Mouse (Mus musculus) forebrain, postnatal 0 days (tissue): ENCODE measurements around the gene Primpol. TPM values are rescaled to one million over a fixed set of nuclear protein-coding genes. Genes with fewer than 3 reads are reported as not detected.
A peak's percentile ranks its signal among the peaks of the same experiment; 100 is the strongest.

Experiments
- ATAC-seq: fragments of 200-750 bp; cut with Nextera tagmentation; 2 replicates; pipeline ENCODE4 v1.8.0; 2017; ENCODE audit warnings: mild to moderate bottlenecking, moderate library complexity
- DNase-seq: peaks from one replicate; pipeline ENCODE4 v3.0.0-alpha.2; 2015
- H3K27ac ChIP-seq: fragments of 300-500 bp; sonication (generic); 2 replicates; pipeline ENCODE4 v1.5.1; 2014; ENCODE audit warnings: low read depth, mild to moderate bottlenecking, antibody characterized with exemption, low read length, moderate library complexity, mixed read lengths
- H3K27me3 ChIP-seq: fragments of 300-500 bp; sonication (generic); 2 replicates; pipeline ENCODE4 v1.6.1; 2014; ENCODE audit warnings: mild to moderate bottlenecking, low read length, mixed read lengths; ENCODE audit not compliant: insufficient read depth
- H3K36me3 ChIP-seq: fragments of 300-500 bp; sonication (generic); 2 replicates; pipeline ENCODE4 v1.6.1; 2014; ENCODE audit warnings: mild to moderate bottlenecking, moderate library complexity; ENCODE audit not compliant: insufficient read depth
- H3K4me1 ChIP-seq: fragments of 300-500 bp; sonication (generic); 2 replicates; pipeline ENCODE4 v1.6.1; 2014; ENCODE audit warnings: antibody characterized with exemption; ENCODE audit not compliant: insufficient read depth
- H3K4me2 ChIP-seq: fragments of 300-500 bp; sonication (generic); 2 replicates; pipeline ENCODE4 v1.6.1; 2014; ENCODE audit warnings: low read depth, mild to moderate bottlenecking, moderate library complexity
- H3K4me3 ChIP-seq: fragments of 300-500 bp; sonication (generic); 2 replicates; pipeline ENCODE4 v1.5.1; 2014; ENCODE audit warnings: low read depth, low read length, mixed read lengths
- H3K9ac ChIP-seq: fragments of 300-500 bp; sonication (generic); 2 replicates; pipeline ENCODE4 v1.6.1; 2014; ENCODE audit warnings: mild to moderate bottlenecking
- H3K9me3 ChIP-seq: fragments of 300-500 bp; sonication (generic); 2 replicates; pipeline ENCODE4 v1.6.1; 2016; ENCODE audit warnings: low read length
- CTCF ChIP-seq: sonication (generic); IDR thresholded peaks from 2 replicates; pipeline ENCODE4 v1.5.1; 2016; ENCODE audit warnings: antibody characterized with exemption, control low read depth, low read depth
- WGBS: fragments of 180-500 bp; shearing (Covaris S2); extraction: QIAGEN DNeasy Blood & Tissue Kit; methylation state at CpG from one replicate; pipeline ENCODE4 v1.1.7; 2014; 5-methylcytosine and 5-hydroxymethylcytosine counted together
- polyA plus RNA-seq: library from polyadenylated mRNA; unstranded; fragments of >200 nt; fragmentation: Nextera tagmentation; extraction: Ambion mirVana; gene quantifications from 2 replicates; pipeline ENCODE4 v1.2.1, GENCODE M21; 2015
- total RNA-seq: library from RNA; depleted of rRNA; stranded (reverse); fragments of >200 nt; gene quantifications from 2 replicates; pipeline ENCODE4 v1.2.3, GENCODE M21; 2014

The Primpol gene
- total and polyA plus RNA-seq, 2 experiments from 2014 or later, result 3.8 to 5.4 TPM

- peak; percentile 19 for DNase-seq
- TF ChIP-seq CTCF, result no peak
- Histone ChIP-seq H3K9ac (peak overlapping the region; percentile 88), H3K9me3 (no peaks in the 10 kb centered on the region), H3K4me1 (peaks cover 10% of the 10 kb centered on the region), H3K36me3 (no peaks in the 10 kb centered on the region), H3K4me3 (peak overlapping the region; percentile 80), H3K27ac (no peak overlapping the region), H3K4me2 (peak overlapping the region; percentile 80), H3K27me3 (no peaks in the 10 kb centered on the region)
- WGBS, result under 1% methylated on average over 10 of the region's 10 CpGs
- ATAC-seq, result no peak
Measured at GRCm38 (mm10) chr8:46618639-46619320, 1.8 kb upstream of the Primpol start.

GRCm38 (mm10) chr8:46617690-46618620 lies 943 bp upstream of the Primpol start:
- peak overlapping the region; percentile 88 for H3K9ac ChIP-seq
- TF ChIP-seq CTCF, result no peak
- ATAC-seq (peak; percentile 34), DNase-seq (no peak)
- H3K36me3 ChIP-seq, result no peaks in the 10 kb centered on the region
- H3K27ac ChIP-seq, result peak overlapping the region; percentile 95
- no peaks in the 10 kb centered on the region for H3K27me3 ChIP-seq
- peak overlapping the region; percentile 80 for H3K4me2 ChIP-seq
- H3K9me3 ChIP-seq, result no peaks in the 10 kb centered on the region
- H3K4me3 ChIP-seq, result peak overlapping the region; percentile 80
- H3K4me1 ChIP-seq, result peaks cover 10% of the 10 kb centered on the region
- under 1% methylated on average over 38 of the region's 38 CpGs for WGBS

GRCm38 (mm10) chr8:46615936-46616335 lies 1.1 kb downstream of the Primpol start:
- Histone ChIP-seq H3K4me2 (peak overlapping the region; percentile 80; the same call in 1 of the 2 replicates), H3K9ac (no peak overlapping the region), H3K27ac (0 out of 2 replicates have a peak overlapping the region, but pooled peaks have one; percentile 95), H3K4me3 (no peak overlapping the region), H3K9me3 (no peaks in the 10 kb centered on the region), H3K27me3 (no peaks in the 10 kb centered on the region), H3K36me3 (no peaks in the 10 kb centered on the region), H3K4me1 (peaks cover 10% of the 10 kb centered on the region)
- no peak for DNase-seq
- no peak for ATAC-seq
- WGBS, result 92% methylated on average over 8 of the region's 8 CpGs
- no peak for TF ChIP-seq CTCF

- no peak overlapping the region for H3K9ac ChIP-seq
- DNase-seq, result no peak
- H3K4me2 ChIP-seq, result no peak overlapping the region
Measured at GRCm38 (mm10) chr8:46613377-46613776, 3.6 kb downstream of the Primpol start.

GRCm38 (mm10) chr8:46612913-46613312 lies 4.1 kb downstream of the Primpol start:
- WGBS, result 81% methylated on average over 4 of the region's 4 CpGs
- Histone ChIP-seq H3K36me3 (no peaks in the 10 kb centered on the region), H3K9me3 (no peaks in the 10 kb centered on the region)

More at GRCm38 (mm10) chr8:46613377-46613776, 3.6 kb downstream of the Primpol start:
- no peak for TF ChIP-seq CTCF
- no peaks in the 10 kb centered on the region for H3K9me3 ChIP-seq
- no peaks in the 10 kb centered on the region for H3K36me3 ChIP-seq
- no peaks in the 10 kb centered on the region for H3K27me3 ChIP-seq
- no peak overlapping the region for H3K4me3 ChIP-seq
- 50% methylated on average over 4 of the region's 4 CpGs for WGBS
- H3K4me1 ChIP-seq, result no peaks in the 10 kb centered on the region
- no peak overlapping the region for H3K27ac ChIP-seq
- ATAC-seq, result no peak

GRCm38 (mm10) chr8:46611557-46611956 lies 5.5 kb downstream of the Primpol start:
- peaks cover 3% of the 10 kb centered on the region; the same call in 1 of the 2 replicates for H3K36me3 ChIP-seq
- no peaks in the 10 kb centered on the region for H3K27me3 ChIP-seq
- ATAC-seq (no peak), DNase-seq (no peak)
- no peak overlapping the region for H3K4me3 ChIP-seq
- no peak overlapping the region for H3K9ac ChIP-seq
- TF ChIP-seq CTCF, result no peak
- H3K4me2 ChIP-seq, result no peak overlapping the region
- H3K27ac ChIP-seq, result no peak overlapping the region
- no peaks in the 10 kb centered on the region for H3K4me1 ChIP-seq
- WGBS, result 92% methylated on average over 8 of the region's 8 CpGs
- H3K9me3 ChIP-seq, result no peaks in the 10 kb centered on the region

More at GRCm38 (mm10) chr8:46612913-46613312, 4.1 kb downstream of the Primpol start:
- no peak overlapping the region for H3K27ac ChIP-seq
- H3K4me2 ChIP-seq, result no peak overlapping the region
- H3K9ac ChIP-seq, result no peak overlapping the region
- DNase-seq, result no peak
- no peak for TF ChIP-seq CTCF
- no peaks in the 10 kb centered on the region for H3K27me3 ChIP-seq
- no peak for ATAC-seq
- no peaks in the 10 kb centered on the region for H3K4me1 ChIP-seq
- no peak overlapping the region for H3K4me3 ChIP-seq

GRCm38 (mm10) chr8:46606930-46607329 lies 10.1 kb downstream of the Primpol start:
- TF ChIP-seq CTCF, result no peak
- DNase-seq, result no peak
- Histone ChIP-seq H3K9ac (no peak overlapping the region), H3K4me3 (no peak overlapping the region), H3K4me2 (no peak overlapping the region), H3K27ac (no peak overlapping the region), H3K27me3 (no peaks in the 10 kb centered on the region), H3K9me3 (no peaks in the 10 kb centered on the region), H3K4me1 (no peaks in the 10 kb centered on the region), H3K36me3 (peaks cover 3% of the 10 kb centered on the region; the same call in 1 of the 2 replicates)
- no peak for ATAC-seq
- WGBS, result 78% methylated on average over 1 of the region's 1 CpGs
